Mouse (Mus musculus): ENCODE data around the gene Apool. TPM values are rescaled to one million over a fixed set of nuclear protein-coding genes. Genes with fewer than 3 reads are reported as not detected.
"Not testable (repeated sequence)": the region's sequence is repeated elsewhere in the genome, so short reads cannot be mapped to it uniquely, and the experiment has no call there.

Apool gene
- polyA plus RNA-seq (2016; fragmentation: Nextera tagmentation; extraction: Ambion mirVana), result 70.5 and 80.3 TPM in 2 replicates

- no peaks in the 10 kb centered on the region for H3K36me3 ChIP-seq
- H3K27ac ChIP-seq, result peak within 1 kb of the TSS; percentile 83
Measured at GRCm38 (mm10) chrX:112310804-112311530, at the start of gene Apool. Gene Apool (plus strand): TSS chrX:112311334.

GRCm38 (mm10) chrX:112273550-112273949, 37.6 kb upstream of the Apool start:
- Histone ChIP-seq H3K27ac (no peak overlapping the region), H3K36me3 (no peaks in the 10 kb centered on the region), H3K4me3 (no peak overlapping the region), H3K27me3 (ENCODE audit: low read depth, poor library complexity, severe bottlenecking) (no peaks in the 10 kb centered on the region), H3K9me3 (replicated peaks) (no peaks in the 10 kb centered on the region), H3K4me1 (no peaks in the 10 kb centered on the region)
- WGBS, result 73% methylated on average over 1 of the region's 1 CpGs
- DNase-seq (ENCODE audit: low spot score), result no peak

More at GRCm38 (mm10) chrX:112310804-112311530, at the start of gene Apool:
- Histone ChIP-seq H3K4me3 (peak within 1 kb of the TSS; percentile 59), H3K4me1 (no peaks in the 10 kb centered on the region), H3K9me3 (replicated peaks) (no peaks in the 10 kb centered on the region), H3K27me3 (ENCODE audit: low read depth, poor library complexity, severe bottlenecking) (no peaks in the 10 kb centered on the region)
- DNase-seq (ENCODE audit: low spot score), result peak; percentile 80
- 18% methylated on average over 18 of the region's 18 CpGs for WGBS

DNA sequence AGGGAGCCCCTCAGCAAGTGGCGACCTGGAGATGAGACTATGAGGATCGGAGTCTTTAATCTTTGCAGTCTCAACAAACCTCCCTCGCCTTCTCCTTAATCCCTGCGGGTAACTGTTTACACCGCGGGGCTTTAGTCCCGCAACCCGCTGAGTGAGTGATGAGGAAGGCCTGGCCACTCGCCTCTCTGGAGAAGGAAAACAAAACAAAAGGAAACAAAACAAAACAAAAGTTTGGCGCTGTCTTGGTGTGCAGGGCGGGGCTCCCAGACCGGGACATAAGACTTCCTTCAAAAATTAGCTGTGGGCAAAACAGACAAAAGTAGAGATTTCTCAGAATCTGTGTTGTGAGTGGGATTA, 375 bp downstream of the Apool start:
- Histone ChIP-seq H3K36me3 (no peaks in the 10 kb centered on the region), H3K9me3 (replicated peaks) (no peaks in the 10 kb centered on the region), H3K27ac (peak overlapping the region; percentile 83), H3K4me3 (peak overlapping the region; percentile 59), H3K4me1 (no peaks in the 10 kb centered on the region), H3K27me3 (ENCODE audit: low read depth, poor library complexity, severe bottlenecking) (no peaks in the 10 kb centered on the region)
- no peak for DNase-seq (ENCODE audit: low spot score)
- WGBS, result 9% methylated on average over 12 of the region's 12 CpGs

GRCm38 (mm10) chrX:112312094-112312493, 960 bp downstream of the Apool start:
- WGBS, result 64% methylated on average over 1 of the region's 1 CpGs
- H3K4me3 ChIP-seq, result peak overlapping the region; percentile 59
- no peaks in the 10 kb centered on the region for H3K27me3 ChIP-seq (ENCODE audit: low read depth, poor library complexity, severe bottlenecking)
- no peak for DNase-seq (ENCODE audit: low spot score)
- no peaks in the 10 kb centered on the region for H3K4me1 ChIP-seq
- H3K9me3 ChIP-seq (replicated peaks), result no peaks in the 10 kb centered on the region
- peak overlapping the region; percentile 83; the same call in 1 of the 2 replicates for H3K27ac ChIP-seq
- H3K36me3 ChIP-seq, result no peaks in the 10 kb centered on the region

DNA sequence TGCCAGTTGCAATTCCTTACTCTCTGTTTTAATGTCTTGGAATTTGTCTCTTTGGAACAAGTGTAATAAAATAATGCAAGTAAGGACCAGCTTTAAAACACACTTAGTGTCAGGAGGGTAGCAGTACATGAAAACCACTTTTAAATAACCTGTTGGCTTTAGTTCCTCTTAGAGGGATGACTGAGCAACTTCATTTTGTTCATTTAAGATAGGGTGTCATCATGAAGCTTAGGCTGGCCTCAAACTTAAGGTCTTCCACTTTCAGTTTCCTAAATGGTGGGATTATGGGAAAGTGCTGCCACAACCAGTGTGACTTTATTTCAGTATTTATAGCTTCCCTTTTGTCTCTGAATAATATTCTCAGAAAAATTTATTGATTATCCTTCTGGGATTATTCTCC, 9.1 kb downstream of the Apool start:
- Histone ChIP-seq H3K36me3 (no peaks in the 10 kb centered on the region), H3K4me3 (no peak overlapping the region), H3K9me3 (replicated peaks) (no peaks in the 10 kb centered on the region), H3K27ac (no peak overlapping the region), H3K27me3 (ENCODE audit: low read depth, poor library complexity, severe bottlenecking) (no peaks in the 10 kb centered on the region), H3K4me1 (no peaks in the 10 kb centered on the region)
- DNase-seq (ENCODE audit: low spot score), result no peak

- 0 out of 2 replicates have a peak, but pooled peaks cover 5% of the 10 kb centered on the region for H3K36me3 ChIP-seq
- H3K4me3 ChIP-seq, result no peak overlapping the region
- 82% methylated on average over 3 of the region's 3 CpGs for WGBS
- no peaks in the 10 kb centered on the region for H3K4me1 ChIP-seq
- H3K27me3 ChIP-seq (ENCODE audit: low read depth, poor library complexity, severe bottlenecking), result no peaks in the 10 kb centered on the region
- H3K9me3 ChIP-seq (replicated peaks), result no peaks in the 10 kb centered on the region
- no peak for DNase-seq (ENCODE audit: low spot score)
- no peak overlapping the region for H3K27ac ChIP-seq
Measured at GRCm38 (mm10) chrX:112339486-112339885, 28.4 kb downstream of the Apool start.

- H3K27ac ChIP-seq, result no peak overlapping the region
- H3K36me3 ChIP-seq, result no peaks in the 10 kb centered on the region
- no peak for DNase-seq (ENCODE audit: low spot score)
- 79% methylated on average over 4 of the region's 4 CpGs for WGBS
- H3K4me3 ChIP-seq, result no peak overlapping the region
- no peaks in the 10 kb centered on the region for H3K9me3 ChIP-seq (replicated peaks)
- no peaks in the 10 kb centered on the region for H3K27me3 ChIP-seq (ENCODE audit: low read depth, poor library complexity, severe bottlenecking)
- H3K4me1 ChIP-seq, result no peaks in the 10 kb centered on the region
Measured at GRCm38 (mm10) chrX:112347467-112348394, 36.6 kb downstream of the Apool start.

DNA sequence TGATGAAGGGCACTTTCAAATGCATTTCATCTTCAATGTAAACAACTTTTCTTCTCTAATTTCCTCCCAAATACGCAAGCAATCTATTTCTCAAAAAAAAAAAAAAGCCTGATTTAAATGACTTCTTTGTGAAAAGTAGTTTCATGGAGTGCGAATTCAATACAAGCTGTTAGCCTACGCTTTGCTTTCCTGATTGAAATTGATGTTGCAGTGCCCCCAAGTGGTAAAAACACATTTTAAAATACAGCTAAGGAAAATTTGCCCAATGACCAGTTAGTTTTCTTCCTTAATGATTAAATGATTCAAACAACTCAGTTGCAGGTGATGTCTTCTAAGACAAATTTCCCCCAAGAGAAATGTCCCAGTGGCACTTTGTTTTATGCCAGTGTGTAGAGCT, 37.3 kb downstream of the Apool start:
- H3K9me3 ChIP-seq (replicated peaks), result no peaks in the 10 kb centered on the region
- H3K27ac ChIP-seq, result no peak overlapping the region
- no peaks in the 10 kb centered on the region for H3K27me3 ChIP-seq (ENCODE audit: low read depth, poor library complexity, severe bottlenecking)
- H3K4me1 ChIP-seq, result no peaks in the 10 kb centered on the region
- H3K4me3 ChIP-seq, result no peak overlapping the region
- no peaks in the 10 kb centered on the region for H3K36me3 ChIP-seq
- no peak for DNase-seq (ENCODE audit: low spot score)
- 59% methylated on average over 3 of the region's 3 CpGs for WGBS

DNA sequence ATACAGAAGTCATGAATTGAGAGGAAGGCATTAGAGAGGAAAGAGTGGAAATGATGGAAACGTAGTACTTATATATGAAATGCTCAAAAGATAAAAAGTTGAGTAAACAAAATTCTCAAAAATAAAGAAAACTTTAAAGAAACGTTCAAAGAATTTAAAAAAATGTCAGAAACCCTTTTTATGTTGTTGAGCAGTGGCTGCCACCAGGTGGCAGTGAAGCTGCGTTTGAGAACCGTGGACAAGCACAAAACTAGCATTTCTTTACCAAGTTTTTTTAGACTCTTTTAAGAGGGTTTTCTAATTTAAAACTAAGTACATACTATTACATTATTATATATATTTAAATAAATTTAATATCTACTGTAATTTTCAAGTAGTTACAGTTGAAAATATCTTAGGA, 57.3 kb downstream of the Apool start:
- DNase-seq (ENCODE audit: low spot score), result no peak
- no peaks in the 10 kb centered on the region for H3K4me1 ChIP-seq
- H3K27ac ChIP-seq, result no peak overlapping the region
- H3K9me3 ChIP-seq (replicated peaks), result peaks cover 6% of the 10 kb centered on the region
- no peak overlapping the region for H3K4me3 ChIP-seq
- 0 out of 2 replicates have a peak, but pooled peaks cover 2% of the 10 kb centered on the region for H3K36me3 ChIP-seq
- no peaks in the 10 kb centered on the region for H3K27me3 ChIP-seq (ENCODE audit: low read depth, poor library complexity, severe bottlenecking)
- WGBS, result 61% methylated on average over 4 of the region's 4 CpGs

GRCm38 (mm10) chrX:112370577-112371410, 59.7 kb downstream of the Apool start:
- not testable (repeated sequence) for H3K27me3 ChIP-seq (ENCODE audit: low read depth, poor library complexity, severe bottlenecking); H3K4me1 ChIP-seq; H3K9me3 ChIP-seq (replicated peaks); H3K36me3 ChIP-seq; H3K4me3 ChIP-seq; H3K27ac ChIP-seq
- DNase-seq (ENCODE audit: low spot score), result peak; percentile 53
- WGBS, result 87% methylated on average over 5 of the region's 5 CpGs

GRCm38 (mm10) chrX:112406679-112407078, 95.5 kb downstream of the Apool start, which contains the start of gene Satl1:
Gene Satl1 (minus strand): TSS chrX:112406779.
- no peaks in the 10 kb centered on the region for H3K27me3 ChIP-seq (ENCODE audit: low read depth, poor library complexity, severe bottlenecking)
- no peaks in the 10 kb centered on the region for H3K4me1 ChIP-seq
- no peak for DNase-seq (ENCODE audit: low spot score)
- no peak within 1 kb of the TSS for H3K27ac ChIP-seq
- no peaks in the 10 kb centered on the region for H3K36me3 ChIP-seq
- no peak within 1 kb of the TSS for H3K4me3 ChIP-seq
- no peaks in the 10 kb centered on the region for H3K9me3 ChIP-seq (replicated peaks)
- WGBS, result 95% methylated on average over 3 of the region's 3 CpGs

GRCm38 (mm10) chrX:112412309-112412708, 101.2 kb downstream of the Apool start:
- DNase-seq (ENCODE audit: low spot score), result no peak
- no peak overlapping the region for H3K4me3 ChIP-seq
- no peaks in the 10 kb centered on the region for H3K4me1 ChIP-seq
- 78% methylated on average over 2 of the region's 2 CpGs for whole genome bisulfite sequencing
- no peaks in the 10 kb centered on the region for H3K9me3 ChIP-seq (replicated peaks)
- H3K27me3 ChIP-seq (ENCODE audit: low read depth, poor library complexity, severe bottlenecking), result no peaks in the 10 kb centered on the region
- H3K36me3 ChIP-seq, result no peaks in the 10 kb centered on the region
- no peak overlapping the region for H3K27ac ChIP-seq
